In genomic region chr13:9873377-9873776, GRCm38 (mm10) we compare ENCODE assay signal across 18 mouse cellular contexts.
A peak's percentile ranks its signal among the peaks of the same experiment; 100 is the strongest.
DNase-seq lines count a peak whose midpoint lies in the region; ATAC-seq and TF ChIP-seq lines count a peak whose summit lies in the region.
"Had no signal": no experiment of that assay in that cellular context is flagged by ENCODE, and none has a peak within 500 bp of the region (broad histone marks: within the 10 kb centered on the region; RNA-seq: fewer than 3 reads in every experiment).

No protein-coding gene starts in this region.

- no peak overlapping the region for H3K4me3 ChIP-seq in liver, adult 2 months (ENCODE audit: insufficient read depth, low read depth, low read length)
- no peak overlapping the region for H3K4me3 ChIP-seq in liver, embryonic 11.5 days (ENCODE audit: low read depth, low read length)
- no peak overlapping the region for H3K4me3 ChIP-seq in CH12.LX (replicated peaks in 1 of 3; ENCODE audit: low read depth in 2 of 3, low read length in 2 of 3, poor library complexity in 1 of 3)
- H3K4me3 ChIP-seq in brown adipose tissue, adult 24 weeks (ENCODE audit: insufficient read depth, low read depth, low read length), result no peak overlapping the region
- H3K4me3 ChIP-seq: embryonic facial prominence, embryonic 13.5 days; forebrain, embryonic 13.5 days; hindbrain, embryonic 12.5 days; intestine, embryonic 15.5 days had no signal

- in situ Hi-C loops in CH12.LX (cut with MboI; ENCODE audit: low pct_ligation_motif_present, low pct_unique_long_range_greater_than_20kb, low sequenced_read_pairs), result no loop called here

- no peak for TF ChIP-seq CTCF in liver, adult 2 months (IDR thresholded peaks at IDR 0.05; ENCODE audit: low read depth, low read length)
- no peak for TF ChIP-seq CTCF in CH12.LX (conservative IDR thresholded peaks at IDR 0.05 in 1 of 2, IDR thresholded peaks at IDR 0.05 in 1 of 2; ENCODE audit: low read depth in 2 of 2, low read length in 2 of 2)

- H3K79me2 ChIP-seq in liver, adult 2 months (ENCODE audit: control insufficient read depth, insufficient read depth, low read length), result no peaks in the 10 kb centered on the region
- H3K79me2 ChIP-seq in CH12.LX (replicated peaks; ENCODE audit: control insufficient read depth, extremely low read depth, insufficient read depth, poor library complexity, severe bottlenecking), result no peaks in the 10 kb centered on the region

- no peak overlapping the region for H3K27ac ChIP-seq in liver, adult 2 months (replicated peaks; ENCODE audit: insufficient read depth, low read depth, low read length)
- H3K27ac ChIP-seq in liver, embryonic 11.5 days (ENCODE audit: low read depth, low read length), result no peak overlapping the region
- peak overlapping the region; percentile 52; the same call in 1 of the 2 replicates for H3K27ac ChIP-seq in CH12.LX (ENCODE audit: insufficient read depth, low read depth)
- H3K27ac ChIP-seq in brown adipose tissue, adult 24 weeks (replicated peaks; ENCODE audit: low read depth, low read length), result peak overlapping the region; percentile 9; the same call in 1 of the 2 replicates
- H3K27ac ChIP-seq: embryonic facial prominence, embryonic 13.5 days; forebrain, embryonic 13.5 days; hindbrain, embryonic 12.5 days; intestine, embryonic 15.5 days had no signal

- TF ChIP-seq EP300 in CH12.LX (IDR thresholded peaks at IDR 0.05; ENCODE audit: low read length), result peak; percentile 84

- WGBS in liver, adult 2 months, result 54% methylated on average over 3 of the region's 3 CpGs
- 70% methylated on average over 3 of the region's 3 CpGs for WGBS in liver, embryonic 11.5 days

- DNase-seq in liver, adult 2 months (ENCODE audit: extremely low read depth, low read depth, low spot score), result peak; percentile 51
- DNase-seq in liver, embryonic 11.5 days (ENCODE audit: low spot score), result no peak
- DNase-seq in CH12.LX (ENCODE audit: extremely low read depth), result peak; percentile 72
- no peak for DNase-seq in cerebellum, postnatal 25 days
- no peak for DNase-seq in cerebellum, postnatal 36 days
- DNase-seq: adrenal gland, postnatal 36 days; cerebellum, adult 11 months; kidney, postnatal 36 days; midbrain, embryonic 14.5 days; retina, postnatal 1 day; thymus, postnatal 4 days had no signal

- no peaks in the 10 kb centered on the region for H3K4me1 ChIP-seq in liver, adult 2 months (ENCODE audit: control insufficient read depth, insufficient read depth, low read length)
- no peaks in the 10 kb centered on the region for H3K4me1 ChIP-seq in liver, embryonic 11.5 days (replicated peaks; ENCODE audit: control insufficient read depth, insufficient read depth, low read length)
- H3K4me1 ChIP-seq in CH12.LX (ENCODE audit: control insufficient read depth in 1 of 2, insufficient read depth in 2 of 2), result peaks cover 18 to 20% of the 10 kb centered on the region in 2 experiments
- H3K4me1 ChIP-seq in brown adipose tissue, adult 24 weeks (ENCODE audit: control insufficient read depth, insufficient read depth, insufficient read length, low read length), result no peaks in the 10 kb centered on the region
- H3K4me1 ChIP-seq: embryonic facial prominence, embryonic 13.5 days; forebrain, embryonic 13.5 days; hindbrain, embryonic 12.5 days; intestine, embryonic 15.5 days had no signal

- no peak overlapping the region for H3K9ac ChIP-seq in liver, adult 2 months (ENCODE audit: low read depth, low read length)
- H3K9ac ChIP-seq in liver, embryonic 11.5 days (ENCODE audit: low read depth, low read length), result no peak overlapping the region
- H3K9ac ChIP-seq in CH12.LX (ENCODE audit: insufficient read depth, low read depth), result no peak overlapping the region
- H3K9ac ChIP-seq: embryonic facial prominence, embryonic 13.5 days; forebrain, embryonic 13.5 days; hindbrain, embryonic 12.5 days; intestine, embryonic 15.5 days had no signal

- dilution Hi-C loops in CH12.LX (cut with MboI; ENCODE audit: extremely low pct_ligation_motif_present, extremely low pct_unique_long_range_greater_than_20kb, low sequenced_read_pairs), result no loop called here

- H3K9me3 ChIP-seq in liver, embryonic 11.5 days (ENCODE audit: control insufficient read depth, low read length), result no peaks in the 10 kb centered on the region
- H3K9me3 ChIP-seq in CH12.LX (replicated peaks; ENCODE audit: low read length), result no peaks in the 10 kb centered on the region
- H3K9me3 ChIP-seq: embryonic facial prominence, embryonic 13.5 days; forebrain, embryonic 13.5 days; hindbrain, embryonic 12.5 days; intestine, embryonic 15.5 days had no signal

- no peak for ATAC-seq in liver, embryonic 11.5 days (replicated peaks; ENCODE audit: low FRiP score)
- peak; percentile 96 for ATAC-seq in megakaryocyte progenitor cell, adult 5-6 weeks (replicated peaks; ENCODE audit: poor library complexity)
- no peak for ATAC-seq in erythroblast, adult 5-6 weeks (replicated peaks; ENCODE audit: low FRiP score, poor library complexity, severe bottlenecking)
- ATAC-seq: forebrain, embryonic 13.5 days; intestine, embryonic 15.5 days had no signal

- H3K27me3 ChIP-seq in liver, adult 2 months (ENCODE audit: control insufficient read depth, insufficient read depth, low read length), result no peaks in the 10 kb centered on the region
- no peaks in the 10 kb centered on the region for H3K27me3 ChIP-seq in liver, embryonic 11.5 days (replicated peaks; ENCODE audit: control insufficient read depth, insufficient read depth, low read length)
- H3K27me3 ChIP-seq in CH12.LX (replicated peaks), result no peaks in the 10 kb centered on the region
- H3K27me3 ChIP-seq: embryonic facial prominence, embryonic 13.5 days; forebrain, embryonic 13.5 days; hindbrain, embryonic 12.5 days; intestine, embryonic 15.5 days had no signal

- H3K36me3 ChIP-seq in liver, adult 2 months (ENCODE audit: control insufficient read depth, insufficient read depth, low read length), result no peaks in the 10 kb centered on the region
- no peaks in the 10 kb centered on the region for H3K36me3 ChIP-seq in liver, embryonic 11.5 days (ENCODE audit: control insufficient read depth, insufficient read depth, low read length)
- no peaks in the 10 kb centered on the region for H3K36me3 ChIP-seq in CH12.LX (replicated peaks in 1 of 2; ENCODE audit: control insufficient read depth in 1 of 2, insufficient read depth in 1 of 2, low read length in 1 of 2)
- H3K36me3 ChIP-seq: embryonic facial prominence, embryonic 13.5 days; hindbrain, embryonic 12.5 days; intestine, embryonic 15.5 days had no signal

- no peak for TF ChIP-seq RAD21 in CH12.LX (IDR thresholded peaks at IDR 0.05; ENCODE audit: low read depth, low read length)

- no peak overlapping the region for H3K4me2 ChIP-seq in liver, embryonic 11.5 days
- H3K4me2 ChIP-seq in CH12.LX (ENCODE audit: insufficient read depth, low read depth, poor library complexity, severe bottlenecking), result peak overlapping the region; percentile 63
- H3K4me2 ChIP-seq: embryonic facial prominence, embryonic 13.5 days; forebrain, embryonic 13.5 days; hindbrain, embryonic 12.5 days; intestine, embryonic 15.5 days had no signal

- TF ChIP-seq POLR2A in liver, adult 2 months (IDR thresholded peaks at IDR 0.05; ENCODE audit: extremely low read depth, insufficient read depth, low read length), result no peak
- TF ChIP-seq POLR2A in CH12.LX (IDR thresholded peaks at IDR 0.05; ENCODE audit: low read depth, low read length), result no peak; the same call in 1 of the 2 replicates

TF ChIP-seq in CH12.LX, 34 proteins besides CTCF, POLR2A, EP300 and RAD21:
- TF ChIP-seq PAX5 (IDR thresholded peaks at IDR 0.05; ENCODE audit: low read length), result no peak
- TF ChIP-seq SIN3A (IDR thresholded peaks at IDR 0.05; ENCODE audit: low read length), result peak; percentile 57
- TF ChIP-seq JUND (conservative IDR thresholded peaks at IDR 0.05; ENCODE audit: low read depth, low read length), result 0 out of 2 replicates have a peak, but pooled peaks have one; percentile 31
- TF ChIP-seq CHD2 (IDR thresholded peaks at IDR 0.05; ENCODE audit: low read length), result 0 out of 2 replicates have a peak, but pooled peaks have one; percentile 17
- peak; percentile 83 for TF ChIP-seq IRF4 (IDR thresholded peaks at IDR 0.05; ENCODE audit: low read depth, low read length)
- peak; percentile 86; the same call in 1 of the 2 replicates for TF ChIP-seq CHD1 (IDR thresholded peaks at IDR 0.05; ENCODE audit: low read depth, low read length)
- TF ChIP-seq ZKSCAN1 (IDR thresholded peaks at IDR 0.05; ENCODE audit: borderline replicate concordance, low read depth, low read length), result no peak
- TF ChIP-seq USF2 (conservative IDR thresholded peaks at IDR 0.05; ENCODE audit: low read depth, low read length), result no peak
- TF ChIP-seq MAZ (IDR thresholded peaks at IDR 0.05; ENCODE audit: low read depth, low read length), result no peak
- TF ChIP-seq SMC3 (IDR thresholded peaks at IDR 0.05; ENCODE audit: low read depth, low read length), result no peak
- 0 out of 2 replicates have a peak, but pooled peaks have one; percentile 25 for TF ChIP-seq MXI1 (IDR thresholded peaks at IDR 0.05; ENCODE audit: low read depth, low read length)
- no peak for TF ChIP-seq NRF1 (IDR thresholded peaks at IDR 0.05; ENCODE audit: low read depth, low read length)
- TF ChIP-seq MYC (IDR thresholded peaks at IDR 0.05; ENCODE audit: low read depth, low read length), result no peak
- 0 out of 2 replicates have a peak, but pooled peaks have one; percentile 50 for TF ChIP-seq MEF2A (IDR thresholded peaks at IDR 0.05; ENCODE audit: borderline replicate concordance, low read depth, low read length)
- 0 out of 2 replicates have a peak, but pooled peaks have one; percentile 48 for TF ChIP-seq RCOR1 (conservative IDR thresholded peaks at IDR 0.05; ENCODE audit: low read depth, low read length)
- TF ChIP-seq GABPA (IDR thresholded peaks at IDR 0.05; ENCODE audit: insufficient replicate concordance, low read depth, low read length), result no peak
- TF ChIP-seq JUN (IDR thresholded peaks at IDR 0.05; ENCODE audit: insufficient read depth, low read depth, low read length), result peak; percentile 36; the same call in 1 of the 2 replicates
- TF ChIP-seq ETS1 (conservative IDR thresholded peaks at IDR 0.05; ENCODE audit: low read depth, low read length), result peak; percentile 83
- TF ChIP-seq BHLHE40 (IDR thresholded peaks at IDR 0.05; ENCODE audit: low read depth, low read length), result peak; percentile 56; the same call in 1 of the 2 replicates
- no peak for TF ChIP-seq USF1 (IDR thresholded peaks at IDR 0.05; ENCODE audit: low read depth, low read length)
- TF ChIP-seq E2F4 (IDR thresholded peaks at IDR 0.05; ENCODE audit: insufficient replicate concordance, low read depth, low read length), result no peak
- TF ChIP-seq ZMIZ1 (IDR thresholded peaks at IDR 0.05; ENCODE audit: low read depth, low read length), result peak; percentile 38; the same call in 1 of the 2 replicates
- TF ChIP-seq ZC3H11A (IDR thresholded peaks at IDR 0.05; ENCODE audit: low read depth, low read length), result no peak
- TF ChIP-seq MAX (IDR thresholded peaks at IDR 0.05; ENCODE audit: low read length), result peak; percentile 61; the same call in 1 of the 2 replicates

Comparison
In these comparisons a context has a peak if more than half of its experiments do, and no peak if none do; other contexts are left out.
1. DNase-seq: peak in liver, adult 2 months (single experiment) and CH12.LX (single experiment); none in liver, embryonic 11.5 days (single experiment), cerebellum, postnatal 25 days (0 of 2) and cerebellum, postnatal 36 days (0 of 2).
2. H3K27ac ChIP-seq: peak in CH12.LX (single experiment) and brown adipose tissue, adult 24 weeks (single experiment); none in liver, adult 2 months (single experiment) and liver, embryonic 11.5 days (single experiment).